Mouse (Mus musculus): ENCODE data around the gene Gclc.

- TF ChIP-seq CTCF (IDR thresholded peaks at IDR 0.05; ENCODE audit: low read depth, low read length) (no peak), POLR2A (IDR thresholded peaks at IDR 0.05; ENCODE audit: insufficient read depth, low read length) (no peak), EP300 (IDR thresholded peaks at IDR 0.05; ENCODE audit: insufficient read depth, low read depth, low read length) (no peak)
Observed at GRCm38 (mm10) chr9:77818858-77819257, 64.5 kb downstream of the Gclc start.

Measured in ES-Bruce4 (cell line).